ENCODE assay signal across 8 mouse cellular contexts in the genomic region with DNA sequence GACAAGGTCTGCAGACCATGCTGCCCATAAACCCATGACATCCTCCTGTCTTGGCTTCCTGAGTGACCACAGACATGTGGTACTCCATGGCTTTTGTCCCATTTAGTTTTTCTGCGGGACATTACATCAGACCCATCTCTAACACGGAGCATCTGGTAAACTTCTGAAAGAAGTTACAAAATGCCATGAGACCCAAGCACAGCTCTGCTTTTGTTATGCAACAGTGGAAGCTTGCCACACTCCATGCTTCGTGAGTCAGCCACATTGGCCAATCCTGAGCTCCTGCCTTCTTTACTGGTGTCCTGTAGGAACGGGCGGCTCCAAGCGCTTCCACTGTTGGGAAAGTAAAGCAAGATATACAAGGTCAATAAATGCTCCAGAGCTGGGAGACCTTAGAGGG. TPM values are rescaled to one million over a fixed set of nuclear protein-coding genes. Genes with fewer than 3 reads are reported as not detected.
A peak's percentile ranks its signal among the peaks of the same experiment; 100 is the strongest.
DNase-seq lines count a peak whose midpoint lies in the region; ATAC-seq and TF ChIP-seq lines count a peak whose summit lies in the region.

No protein-coding gene starts in this region.

- DNase-seq in spleen, postnatal 4 days (ENCODE audit: low spot score in 2 of 2) = peak; percentile 36 to 67
- no peak for DNase-seq in spleen, adult 18-20 months
- no peak for DNase-seq in hindbrain, embryonic 11.5 days (ENCODE audit: low spot score)
- DNase-seq in cerebellum, adult 2 months = no peak
- DNase-seq in retina, postnatal 1 day = no peak

- peaks cover 71% of the 10 kb centered on the region for H3K4me1 ChIP-seq in bone marrow macrophage, adult 2 months (ENCODE audit: control insufficient read depth, insufficient read depth, low read length)
- H3K4me1 ChIP-seq in liver, embryonic 15.5 days (replicated peaks) = peaks cover 19% of the 10 kb centered on the region; the same call in 1 of the 2 replicates
- peaks cover 10% of the 10 kb centered on the region; the same call in 1 of the 2 replicates for H3K4me1 ChIP-seq in small intestine, adult 2 months (ENCODE audit: control insufficient read depth, insufficient read depth, insufficient read length, low read length)
- H3K4me1 ChIP-seq in hindbrain, embryonic 11.5 days (replicated peaks; ENCODE audit: control insufficient read depth, insufficient read depth, low read length) = no peaks in the 10 kb centered on the region
- H3K4me1 ChIP-seq in cerebellum, adult 2 months (ENCODE audit: control insufficient read depth, insufficient read depth, low read length) = peaks cover 3% of the 10 kb centered on the region; the same call in 1 of the 2 replicates

- no peak for TF ChIP-seq CTCF in bone marrow macrophage, adult 2 months (IDR thresholded peaks at IDR 0.05; ENCODE audit: low read depth, low read length)
- no peak for TF ChIP-seq CTCF in small intestine, adult 2 months (IDR thresholded peaks at IDR 0.05; ENCODE audit: extremely low read depth, insufficient read length, insufficient replicate concordance, low read depth, low read length)
- no peak for TF ChIP-seq CTCF in cerebellum, adult 2 months (IDR thresholded peaks at IDR 0.05; ENCODE audit: borderline replicate concordance, insufficient read depth, low read depth, low read length)

- no peaks in the 10 kb centered on the region for H3K36me3 ChIP-seq in liver, embryonic 15.5 days (replicated peaks)
- no peaks in the 10 kb centered on the region for H3K36me3 ChIP-seq in small intestine, adult 2 months (ENCODE audit: control insufficient read depth, insufficient read depth, low read length)
- no peaks in the 10 kb centered on the region for H3K36me3 ChIP-seq in hindbrain, embryonic 11.5 days (ENCODE audit: control insufficient read depth, insufficient read depth, low read length)

- H3K4me2 ChIP-seq in liver, embryonic 15.5 days = no peak overlapping the region
- H3K4me2 ChIP-seq in hindbrain, embryonic 11.5 days (replicated peaks; ENCODE audit: low read depth, low read length) = no peak overlapping the region

- no peaks in the 10 kb centered on the region for H3K27me3 ChIP-seq in liver, embryonic 15.5 days
- H3K27me3 ChIP-seq in small intestine, adult 2 months (ENCODE audit: control insufficient read depth, insufficient read depth, low read length) = no peaks in the 10 kb centered on the region
- no peaks in the 10 kb centered on the region for H3K27me3 ChIP-seq in hindbrain, embryonic 11.5 days (ENCODE audit: control insufficient read depth, insufficient read depth, low read length)
- H3K27me3 ChIP-seq in cerebellum, adult 2 months (ENCODE audit: control insufficient read depth, insufficient read depth, low read length) = no peaks in the 10 kb centered on the region

- H3K9ac ChIP-seq in liver, embryonic 15.5 days = no peak overlapping the region
- no peak overlapping the region for H3K9ac ChIP-seq in hindbrain, embryonic 11.5 days (ENCODE audit: low read depth, low read length)

- no peak for TF ChIP-seq POLR2A in bone marrow macrophage, adult 2 months (IDR thresholded peaks at IDR 0.05; ENCODE audit: borderline replicate concordance, low read depth, low read length)
- no peak for TF ChIP-seq POLR2A in small intestine, adult 2 months (IDR thresholded peaks at IDR 0.05; ENCODE audit: low read depth, low read length)
- TF ChIP-seq POLR2A in cerebellum, adult 2 months (IDR thresholded peaks at IDR 0.05; ENCODE audit: borderline replicate concordance, insufficient read depth, low read length) = no peak

- peak overlapping the region; percentile 93 for H3K27ac ChIP-seq in bone marrow macrophage, adult 2 months (ENCODE audit: insufficient read depth, low read depth, low read length)
- H3K27ac ChIP-seq in liver, embryonic 15.5 days (replicated peaks) = no peak overlapping the region
- H3K27ac ChIP-seq in small intestine, adult 2 months (ENCODE audit: insufficient read depth, low read depth, low read length) = 0 out of 2 replicates have a peak overlapping the region, but pooled peaks have one; percentile 6
- no peak overlapping the region for H3K27ac ChIP-seq in hindbrain, embryonic 11.5 days (ENCODE audit: low read depth, low read length)
- H3K27ac ChIP-seq in cerebellum, adult 2 months (ENCODE audit: insufficient read depth, low read length) = no peak overlapping the region

- no peak overlapping the region for H3K4me3 ChIP-seq in bone marrow macrophage, adult 2 months (ENCODE audit: insufficient read depth, low read length)
- H3K4me3 ChIP-seq in liver, embryonic 15.5 days (replicated peaks) = no peak overlapping the region
- H3K4me3 ChIP-seq in small intestine, adult 2 months (ENCODE audit: low read depth, low read length) = no peak overlapping the region
- H3K4me3 ChIP-seq in hindbrain, embryonic 11.5 days (ENCODE audit: low read depth, low read length) = no peak overlapping the region
- H3K4me3 ChIP-seq in cerebellum, adult 2 months (replicated peaks; ENCODE audit: insufficient read depth, low read depth, low read length) = no peak overlapping the region

- no peaks in the 10 kb centered on the region for H3K9me3 ChIP-seq in liver, embryonic 15.5 days (replicated peaks)
- no peaks in the 10 kb centered on the region for H3K9me3 ChIP-seq in hindbrain, embryonic 11.5 days (ENCODE audit: control insufficient read depth, low read length)

- peak; percentile 29; the same call in 1 of the 2 replicates for ATAC-seq in liver, embryonic 15.5 days (ENCODE audit: insufficient read depth)
- no peak for ATAC-seq in hindbrain, embryonic 11.5 days (ENCODE audit: low FRiP score)

- 68% methylated on average over 6 of the region's 6 CpGs for WGBS in liver, embryonic 15.5 days (ENCODE audit: insufficient replicate concordance)
- WGBS in small intestine, adult 2 months = 85% methylated on average over 6 of the region's 6 CpGs
- 84% methylated on average over 6 of the region's 6 CpGs for WGBS in hindbrain, embryonic 11.5 days
- 86% methylated on average over 6 of the region's 6 CpGs for WGBS in cerebellum, adult 2 months

RNA-seq across cellular contexts. Expression of a gene that starts 11.6 kb away (rescaled TPM):
- polyA plus RNA-seq in bone marrow macrophage, adult 2 months (2012; ENCODE audit: insufficient read depth, insufficient read length, missing spikeins) = 31.0 and 35.2 TPM in 2 replicates
- polyA plus RNA-seq in liver, embryonic 15.5 days (2015; fragmentation: Nextera tagmentation; extraction: Ambion mirVana) = 64.7 and 73.0 TPM in 2 replicates
- 1.6 TPM in 2 replicates for polyA plus RNA-seq in small intestine, adult 2 months (2012; rRNA removed)
- polyA plus RNA-seq in hindbrain, embryonic 11.5 days (2014; fragmentation: Nextera tagmentation; extraction: Ambion mirVana) = 48.5 and 52.1 TPM in 2 replicates
- 81.5 and 88.2 TPM in 2 replicates for polyA plus RNA-seq in cerebellum, adult 2 months (2012; rRNA removed)

Comparison
In these comparisons a context has a peak if more than half of its experiments do, and no peak if none do; other contexts are left out.
1. DNase-seq: peak in spleen, postnatal 4 days (2 of 2); none in spleen, adult 18-20 months (0 of 2), hindbrain, embryonic 11.5 days (single experiment), cerebellum, adult 2 months (0 of 2) and retina, postnatal 1 day (single experiment).
2. H3K27ac ChIP-seq: peak in bone marrow macrophage, adult 2 months (single experiment) and small intestine, adult 2 months (single experiment); none in liver, embryonic 15.5 days (single experiment), hindbrain, embryonic 11.5 days (single experiment) and cerebellum, adult 2 months (single experiment).
3. RNA of a gene that starts 11.6 kb away (polyA plus RNA-seq): 81.5 to 88.2 TPM in cerebellum, adult 2 months, 64.7 to 73.0 TPM in liver, embryonic 15.5 days, 48.5 to 52.1 TPM in hindbrain, embryonic 11.5 days and 31.0 to 35.2 TPM in bone marrow macrophage, adult 2 months; 1.6 TPM in small intestine, adult 2 months; every median in the first group is over 10 times any median in the second.